Mouse (Mus musculus) heart, embryonic 12.5 days (tissue): Measurements from ENCODE around the gene Prkag2. TPM values are rescaled to one million over a fixed set of nuclear protein-coding genes. Genes with fewer than 3 reads are reported as not detected.
A peak's percentile ranks its signal among the peaks of the same experiment; 100 is the strongest.

Experiments used
- ATAC-seq: fragments of 200-750 bp; cut with Nextera tagmentation; 2 replicates; pipeline ENCODE4 v1.8.0; 2017; ENCODE audit warnings: moderate TSS enrichment, moderate library complexity; ENCODE audit not compliant: insufficient number of reproducible peaks, low FRiP score
- H3K27ac ChIP-seq: fragments of 300-500 bp; sonication (generic); 2 replicates; pipeline ENCODE4 v1.5.1; 2016; ENCODE audit warnings: mild to moderate bottlenecking, moderate library complexity; ENCODE audit not compliant: poor library complexity, severe bottlenecking
- H3K27me3 ChIP-seq: fragments of 300-500 bp; sonication (generic); replicated peaks from 2 replicates; pipeline ENCODE4 v1.6.1; 2016; ENCODE audit warnings: mild to moderate bottlenecking, moderate library complexity
- H3K36me3 ChIP-seq: fragments of 300-500 bp; sonication (generic); 2 replicates; pipeline ENCODE4 v1.6.1; 2016; ENCODE audit warnings: mild to moderate bottlenecking, moderate library complexity
- H3K4me1 ChIP-seq: fragments of 300-500 bp; sonication (generic); replicated peaks from 2 replicates; pipeline ENCODE4 v1.6.1; 2016; ENCODE audit warnings: mild to moderate bottlenecking
- H3K4me2 ChIP-seq: fragments of 300-500 bp; sonication (generic); 2 replicates; pipeline ENCODE4 v1.6.1; 2016; ENCODE audit warnings: mild to moderate bottlenecking, moderate library complexity
- H3K4me3 ChIP-seq: fragments of 300-500 bp; sonication (generic); 2 replicates; pipeline ENCODE4 v1.5.1; 2016; ENCODE audit warnings: mild to moderate bottlenecking
- H3K9ac ChIP-seq: fragments of 300-500 bp; sonication (generic); 2 replicates; pipeline ENCODE4 v1.6.1; 2016; ENCODE audit warnings: mild to moderate bottlenecking, moderate library complexity
- H3K9me3 ChIP-seq: fragments of 300-500 bp; sonication (generic); replicated peaks from 2 replicates; pipeline ENCODE4 v1.6.1; 2016; ENCODE audit warnings: mild to moderate bottlenecking, moderate library complexity
- WGBS: fragments of 180-500 bp; shearing (Covaris S2); methylation state at CpG from one replicate; pipeline ENCODE4 v1.1.7; 2016; 5-methylcytosine and 5-hydroxymethylcytosine counted together
- polyA plus RNA-seq: library from polyadenylated mRNA; unstranded; fragments of >200 nt; fragmentation: Nextera tagmentation; extraction: Ambion mirVana; gene quantifications from 2 replicates; pipeline ENCODE4 v1.2.1, GENCODE M21; 2016

Prkag2 gene
- polyA plus RNA-seq, 1 experiment from 2014 or later = 105 TPM

DNA sequence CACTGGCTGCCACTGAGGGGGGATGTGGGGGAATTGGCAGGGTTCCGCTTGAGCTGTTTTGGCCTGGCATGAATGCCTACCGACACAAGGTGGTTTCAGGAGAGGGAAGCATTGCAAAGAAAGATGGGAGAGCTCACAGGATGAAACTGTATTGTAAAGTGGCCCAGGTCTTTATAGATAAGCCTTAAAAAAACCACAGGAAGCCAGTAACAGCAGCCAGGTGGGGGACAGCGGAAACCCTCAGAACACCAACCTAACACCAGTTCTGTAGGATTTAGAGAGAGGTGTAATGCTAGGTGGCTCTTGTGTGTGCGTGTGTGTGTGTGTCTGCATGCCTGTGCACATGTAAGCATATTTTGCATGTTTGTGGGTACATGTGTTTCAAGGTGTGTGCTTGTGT, 101.1 kb downstream of the Prkag2 start:
- peaks cover 69% of the 10 kb centered on the region for H3K4me1 ChIP-seq
- no peak overlapping the region for H3K27ac ChIP-seq

DNA sequence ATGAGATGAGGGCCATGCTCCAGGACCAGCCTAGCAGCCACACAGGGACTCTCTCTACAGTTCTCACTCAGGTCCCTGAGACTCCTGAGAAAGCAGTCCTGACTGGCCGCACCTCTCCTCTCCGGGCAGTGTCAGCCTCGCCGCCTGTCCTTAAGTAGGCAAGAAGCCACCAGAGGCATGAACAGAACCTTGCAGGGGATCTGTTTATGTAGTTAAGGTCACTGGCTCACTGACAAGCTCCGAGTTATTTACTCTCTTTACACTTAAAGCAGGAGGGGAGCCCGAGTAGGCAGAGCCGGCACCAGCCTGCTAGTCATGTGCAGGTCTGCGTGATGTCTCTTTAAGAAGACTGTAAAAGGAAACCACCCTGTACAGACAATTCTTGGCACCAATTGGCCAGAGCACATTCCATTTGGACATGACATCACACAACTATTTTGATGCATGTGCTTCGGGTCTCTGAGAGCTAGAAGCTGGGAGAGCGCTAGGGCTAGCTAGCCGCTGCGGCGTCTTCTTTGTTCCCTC, 104.8 kb downstream of the Prkag2 start:
- WGBS = 19% methylated on average over 13 of the region's 13 CpGs
- no peaks in the 10 kb centered on the region for H3K9me3 ChIP-seq
- no peaks in the 10 kb centered on the region for H3K36me3 ChIP-seq
- peak; percentile 84 for ATAC-seq
- H3K4me2 ChIP-seq = peak overlapping the region; percentile 70
- H3K27ac ChIP-seq = peak overlapping the region; percentile 91
- H3K27me3 ChIP-seq = 0 out of 2 replicates have a peak, but pooled peaks cover 3% of the 10 kb centered on the region
- H3K4me3 ChIP-seq = peak overlapping the region; percentile 42
- H3K9ac ChIP-seq = peak overlapping the region; percentile 74
- H3K4me1 ChIP-seq = peaks cover 70% of the 10 kb centered on the region

More for the DNA sequence above, 101.1 kb downstream of the Prkag2 start:
- Histone ChIP-seq H3K4me3 (no peak overlapping the region), H3K4me2 (no peak overlapping the region), H3K27me3 (no peaks in the 10 kb centered on the region), H3K36me3 (no peaks in the 10 kb centered on the region), H3K9me3 (no peaks in the 10 kb centered on the region), H3K9ac (no peak overlapping the region)
- WGBS = 83% methylated on average over 4 of the region's 4 CpGs
- no peak for ATAC-seq

DNA sequence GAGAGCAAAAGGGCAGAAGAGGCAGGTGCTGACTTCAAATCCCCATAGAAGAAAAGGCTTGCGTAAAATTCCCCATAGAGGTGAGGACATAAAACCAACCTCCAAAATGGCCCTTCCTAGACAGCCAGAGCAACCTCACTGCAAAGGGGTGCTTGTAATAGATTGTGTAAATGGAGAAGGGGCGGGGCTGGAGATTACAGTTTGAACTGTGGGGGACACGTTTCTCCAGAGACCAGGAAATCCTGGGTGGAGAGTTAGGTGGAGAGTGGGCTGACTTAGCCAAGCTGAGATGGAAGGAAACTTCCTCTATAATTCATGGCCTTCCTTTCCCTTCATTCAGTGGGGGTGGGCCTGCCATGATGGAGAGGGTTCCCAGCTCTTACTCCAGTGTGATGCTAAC, 107.3 kb downstream of the Prkag2 start:
- H3K4me3 ChIP-seq = no peak overlapping the region
- H3K36me3 ChIP-seq = no peaks in the 10 kb centered on the region
- H3K4me2 ChIP-seq = peak overlapping the region; percentile 70; the same call in 1 of the 2 replicates
- 61% methylated on average over 3 of the region's 3 CpGs for WGBS
- H3K9me3 ChIP-seq = no peaks in the 10 kb centered on the region
- H3K4me1 ChIP-seq = peaks cover 75% of the 10 kb centered on the region
- no peak for ATAC-seq
- H3K27ac ChIP-seq = no peak overlapping the region
- no peak overlapping the region for H3K9ac ChIP-seq
- 0 out of 2 replicates have a peak, but pooled peaks cover 3% of the 10 kb centered on the region for H3K27me3 ChIP-seq

DNA sequence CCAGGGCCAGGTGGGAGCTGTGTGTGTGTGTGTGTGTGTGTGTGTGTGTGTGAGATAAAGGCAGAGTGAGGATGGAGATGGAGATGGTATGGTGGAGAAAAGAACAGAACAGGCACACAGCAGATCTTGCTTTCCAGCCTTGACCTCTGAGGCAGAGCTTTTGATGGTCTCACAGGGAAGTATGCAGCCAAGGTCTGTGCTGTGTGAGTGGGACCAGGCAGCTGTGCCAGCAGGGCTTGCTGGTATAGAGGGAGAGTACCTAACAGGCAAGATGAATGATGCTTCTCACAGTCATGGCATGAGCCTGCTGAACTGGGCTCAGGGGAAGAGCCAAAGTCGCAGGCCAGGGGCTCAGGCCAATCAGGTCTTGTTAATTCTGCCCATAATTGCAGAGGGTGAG, 108.9 kb downstream of the Prkag2 start:
- no peak for ATAC-seq
- H3K4me1 ChIP-seq = peaks cover 70% of the 10 kb centered on the region
- 69% methylated on average over 1 of the region's 1 CpGs for WGBS
- no peak overlapping the region for H3K4me3 ChIP-seq
- no peak overlapping the region for H3K27ac ChIP-seq
- H3K36me3 ChIP-seq = no peaks in the 10 kb centered on the region
- H3K27me3 ChIP-seq = 0 out of 2 replicates have a peak, but pooled peaks cover 3% of the 10 kb centered on the region
- H3K9me3 ChIP-seq = no peaks in the 10 kb centered on the region
- no peak overlapping the region for H3K4me2 ChIP-seq
- no peak overlapping the region for H3K9ac ChIP-seq

DNA sequence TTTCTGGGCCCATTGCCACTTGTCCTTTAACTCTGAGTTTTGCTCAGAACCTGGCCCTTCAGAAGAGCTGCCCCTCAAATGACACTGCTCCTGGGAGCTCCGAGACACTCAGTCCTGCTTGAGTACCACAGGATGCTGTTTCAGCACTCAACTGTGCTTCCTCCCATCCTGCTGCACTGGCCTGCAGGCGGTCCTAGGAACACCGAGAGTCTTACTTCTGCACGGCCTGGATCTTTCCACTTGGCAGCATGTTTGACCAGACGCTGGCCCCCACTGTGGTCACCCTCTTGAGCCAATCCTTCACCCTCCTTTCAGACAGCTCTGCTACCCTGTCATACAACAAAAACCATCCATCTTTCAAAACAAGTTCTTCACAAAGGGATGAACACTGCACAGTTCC, 110.0 kb downstream of the Prkag2 start:
- 78% methylated on average over 5 of the region's 5 CpGs for WGBS
- Histone ChIP-seq H3K4me3 (no peak overlapping the region), H3K9me3 (no peaks in the 10 kb centered on the region), H3K4me2 (no peak overlapping the region), H3K9ac (no peak overlapping the region), H3K27me3 (0 out of 2 replicates have a peak, but pooled peaks cover 3% of the 10 kb centered on the region), H3K4me1 (peaks cover 72% of the 10 kb centered on the region), H3K36me3 (no peaks in the 10 kb centered on the region), H3K27ac (no peak overlapping the region)
- ATAC-seq = no peak

DNA sequence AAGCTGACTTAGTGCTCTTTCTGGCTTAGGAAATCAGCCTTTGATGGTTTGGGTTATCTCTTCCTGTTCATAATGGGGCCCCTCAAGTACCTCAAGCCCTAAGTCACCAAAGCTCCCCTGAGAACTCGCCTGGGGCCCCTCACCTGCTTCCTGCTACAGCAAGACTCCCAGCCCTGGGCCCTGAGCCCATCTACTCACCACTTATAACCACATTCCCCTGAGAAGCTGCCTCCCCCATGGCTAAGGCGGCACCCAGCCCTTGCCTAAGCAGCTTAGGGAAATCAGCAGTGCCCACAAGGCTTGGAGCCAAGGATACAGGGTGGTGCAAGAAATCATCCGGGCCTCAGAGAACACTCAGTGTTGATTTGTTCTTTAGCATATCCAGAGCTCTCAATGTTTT, 110.8 kb downstream of the Prkag2 start:
- 20% methylated on average over 3 of the region's 3 CpGs for WGBS

DNA sequence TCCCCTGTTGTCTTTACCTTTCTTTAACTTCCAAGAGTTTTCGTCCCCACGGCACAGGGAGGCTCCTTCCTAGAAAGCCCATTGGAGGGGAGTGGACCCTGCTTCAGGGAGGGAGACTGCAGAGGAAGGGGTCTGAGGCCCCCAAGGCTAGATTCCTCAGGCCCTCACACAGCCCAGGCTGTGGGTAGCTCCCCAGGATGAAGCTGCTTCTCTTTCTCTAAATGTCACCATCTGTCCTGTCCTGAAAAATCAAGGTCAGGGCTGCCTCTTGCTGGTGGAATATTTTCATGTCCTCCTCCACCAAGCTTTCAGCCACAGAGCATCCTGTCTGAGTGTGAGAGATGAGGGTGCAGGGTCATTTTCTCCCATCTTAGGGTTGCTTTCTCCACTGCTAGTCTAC, 113.5 kb downstream of the Prkag2 start:
- Histone ChIP-seq H3K27me3 (no peaks in the 10 kb centered on the region), H3K4me3 (peak overlapping the region; percentile 43), H3K9me3 (no peaks in the 10 kb centered on the region), H3K4me2 (peak overlapping the region; percentile 72), H3K4me1 (peaks cover 75% of the 10 kb centered on the region), H3K36me3 (no peaks in the 10 kb centered on the region), H3K9ac (peak overlapping the region; percentile 76), H3K27ac (peak overlapping the region; percentile 92)
- 31% methylated on average over 2 of the region's 2 CpGs for WGBS
- ATAC-seq = no peak

More for the DNA sequence above, 110.8 kb downstream of the Prkag2 start:
- no peak overlapping the region for H3K4me3 ChIP-seq
- 0 out of 2 replicates have a peak, but pooled peaks cover 3% of the 10 kb centered on the region for H3K27me3 ChIP-seq
- H3K9ac ChIP-seq = no peak overlapping the region
- peak overlapping the region; percentile 61 for H3K27ac ChIP-seq
- peak overlapping the region; percentile 17 for H3K4me2 ChIP-seq
- peaks cover 74% of the 10 kb centered on the region for H3K4me1 ChIP-seq
- H3K36me3 ChIP-seq = no peaks in the 10 kb centered on the region
- no peaks in the 10 kb centered on the region for H3K9me3 ChIP-seq
- no peak for ATAC-seq

DNA sequence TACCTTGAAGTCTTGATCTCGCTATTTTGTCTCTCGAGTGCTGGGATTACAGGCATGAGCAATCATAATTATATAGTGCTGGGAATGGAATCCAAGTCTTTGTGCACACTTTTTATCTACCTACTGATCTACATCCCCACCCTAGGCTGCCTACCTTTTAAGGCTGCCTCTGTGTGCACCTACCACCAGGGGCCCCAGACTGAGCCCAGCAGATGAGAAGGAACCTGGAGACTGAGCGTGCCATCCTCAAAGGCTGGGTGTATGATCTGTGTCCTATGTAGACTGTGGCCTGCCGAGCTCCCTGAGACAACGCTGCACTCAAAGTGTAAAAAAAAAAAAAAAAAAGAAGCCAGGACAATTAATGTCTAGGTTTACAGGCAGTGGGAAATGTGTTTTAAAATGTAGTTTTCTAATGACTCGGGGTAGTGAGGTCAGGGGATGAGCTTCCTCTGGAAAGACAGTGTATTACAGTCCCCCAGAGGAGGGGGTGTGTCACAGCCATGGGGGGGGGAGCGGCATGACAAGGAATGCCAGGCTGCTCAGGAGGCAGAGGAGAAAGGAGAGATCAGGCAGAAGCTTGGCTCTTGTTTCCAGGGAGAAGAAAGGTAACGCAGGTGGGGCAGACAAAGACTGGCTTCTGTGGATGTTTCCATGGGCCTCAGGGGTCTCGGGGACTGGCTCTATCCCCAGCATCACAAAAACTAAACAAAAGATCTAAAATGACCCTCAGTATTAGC, 114.1 kb downstream of the Prkag2 start:
- Histone ChIP-seq H3K4me2 (peak overlapping the region; percentile 72), H3K27me3 (no peaks in the 10 kb centered on the region), H3K27ac (peak overlapping the region; percentile 92), H3K4me3 (peak overlapping the region; percentile 43), H3K4me1 (peaks cover 80% of the 10 kb centered on the region), H3K36me3 (no peaks in the 10 kb centered on the region), H3K9me3 (no peaks in the 10 kb centered on the region), H3K9ac (peak overlapping the region; percentile 76)
- ATAC-seq = no peak
- 44% methylated on average over 9 of the region's 9 CpGs for WGBS

DNA sequence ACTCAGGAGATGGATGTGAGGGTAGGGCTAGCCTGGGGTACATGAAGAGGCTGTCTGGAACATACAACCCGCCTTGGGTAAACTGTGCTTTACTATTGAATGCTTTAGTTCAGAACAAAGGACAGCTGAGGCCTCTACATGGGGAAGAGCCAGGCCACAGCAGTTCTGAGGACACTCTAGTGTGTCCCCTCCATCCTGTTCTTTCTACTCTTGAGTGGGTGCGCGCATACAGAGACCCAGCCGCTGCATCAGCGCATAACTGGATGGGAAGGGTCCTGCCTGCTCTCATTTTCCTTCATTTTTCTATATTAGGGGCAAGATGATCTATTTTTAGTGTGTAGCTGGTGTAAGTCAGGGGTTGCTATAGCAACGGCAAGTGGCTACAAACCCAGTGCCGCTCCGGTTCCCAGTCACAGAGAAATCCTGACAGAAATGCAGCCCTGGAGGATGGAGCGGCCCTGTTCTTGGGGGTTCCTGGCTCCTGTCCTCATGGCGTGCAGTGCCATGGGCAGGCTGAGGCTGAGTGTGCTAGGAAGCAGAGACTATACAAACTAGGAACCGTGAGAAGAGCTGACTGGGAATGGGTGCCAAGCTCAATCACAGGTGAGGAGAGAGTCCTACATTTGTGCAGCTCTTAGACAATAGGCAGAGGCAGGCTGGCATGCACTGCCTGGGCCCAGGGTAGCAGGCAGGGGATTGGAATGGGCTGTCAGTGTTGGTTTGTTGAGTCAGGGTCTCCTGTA, 114.8 kb downstream of the Prkag2 start:
- Histone ChIP-seq H3K4me1 (peaks cover 84% of the 10 kb centered on the region), H3K9ac (peak overlapping the region; percentile 76), H3K9me3 (no peaks in the 10 kb centered on the region), H3K4me3 (peak overlapping the region; percentile 43), H3K36me3 (no peaks in the 10 kb centered on the region), H3K27me3 (no peaks in the 10 kb centered on the region), H3K4me2 (peak overlapping the region; percentile 72), H3K27ac (peak overlapping the region; percentile 92)
- 40% methylated on average over 11 of the region's 11 CpGs for WGBS
- no peak for ATAC-seq

DNA sequence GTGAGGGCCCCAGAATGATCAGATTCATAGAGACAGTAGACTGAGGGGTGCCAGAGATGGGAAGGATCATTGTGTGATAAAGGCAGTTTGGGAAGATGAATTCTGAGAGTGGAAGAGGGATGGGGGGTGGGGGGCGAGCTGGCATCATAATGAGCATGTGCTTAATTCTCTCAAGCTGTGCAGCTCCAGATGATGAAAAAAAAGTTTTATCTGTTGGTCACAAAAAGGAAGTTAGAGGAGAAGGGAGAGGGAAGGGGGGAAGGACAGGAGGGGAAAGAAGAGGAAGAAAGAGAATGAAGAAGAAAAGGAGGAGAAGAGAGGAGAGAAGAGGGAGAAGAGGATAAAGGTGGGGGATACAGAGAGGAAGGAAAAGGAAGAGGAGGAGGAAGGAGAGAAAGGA, 116.3 kb downstream of the Prkag2 start:
- no peak overlapping the region for H3K4me2 ChIP-seq
- no peaks in the 10 kb centered on the region for H3K36me3 ChIP-seq
- H3K9ac ChIP-seq = no peak overlapping the region
- H3K4me1 ChIP-seq = peaks cover 85% of the 10 kb centered on the region
- ATAC-seq = no peak
- H3K27ac ChIP-seq = peak overlapping the region; percentile 92
- H3K9me3 ChIP-seq = no peaks in the 10 kb centered on the region
- 78% methylated on average over 1 of the region's 1 CpGs for WGBS
- no peak overlapping the region for H3K4me3 ChIP-seq
- H3K27me3 ChIP-seq = no peaks in the 10 kb centered on the region

DNA sequence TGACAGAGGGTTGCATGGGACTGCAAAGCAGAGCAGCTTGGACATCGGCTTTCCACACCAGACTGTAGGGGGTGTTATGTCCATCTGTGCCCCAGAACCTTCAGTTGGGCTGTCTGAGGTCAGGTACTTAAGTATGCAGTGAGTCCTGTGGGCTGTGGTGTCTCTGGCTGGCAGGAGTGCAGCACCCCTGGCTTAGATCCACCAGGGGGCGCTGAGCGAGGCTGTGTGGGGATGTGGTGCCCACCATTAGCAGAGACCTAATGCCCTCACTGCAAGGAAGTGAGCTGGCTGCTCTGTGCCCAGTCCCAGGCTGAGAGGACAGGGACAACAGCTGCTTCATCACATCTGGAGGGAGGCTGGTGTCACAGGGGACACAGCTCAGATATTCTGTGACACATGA, 116.9 kb downstream of the Prkag2 start:
- Histone ChIP-seq H3K9ac (peak overlapping the region; percentile 39; the same call in 1 of the 2 replicates), H3K36me3 (no peaks in the 10 kb centered on the region), H3K27ac (peak overlapping the region; percentile 89), H3K4me1 (peaks cover 86% of the 10 kb centered on the region), H3K27me3 (no peaks in the 10 kb centered on the region), H3K4me2 (no peak overlapping the region), H3K9me3 (no peaks in the 10 kb centered on the region), H3K4me3 (no peak overlapping the region)
- ATAC-seq = peak; percentile 17; the same call in 1 of the 2 replicates
- WGBS = 4% methylated on average over 3 of the region's 3 CpGs
